Mouse (Mus musculus) midbrain, embryonic 14.5 days (tissue): ENCODE results near the gene Rrp1b. TPM values are rescaled to one million over a fixed set of nuclear protein-coding genes. Genes with fewer than 3 reads are reported as not detected.

ENCODE experiments used
- ATAC-seq: fragments of 200-750 bp; cut with Nextera tagmentation; 2 replicates; pipeline ENCODE4 v1.8.0; 2017; ENCODE audit warnings: moderate number of reproducible peaks, moderate library complexity; ENCODE audit not compliant: low FRiP score, low TSS enrichment
- DNase-seq: peaks from one replicate; pipeline ENCODE4 v3.0.0-alpha.2; 2015
- H3K27ac ChIP-seq: fragments of 300-500 bp; sonication (generic); replicated peaks from 2 replicates; pipeline ENCODE4 v1.5.1; 2014; ENCODE audit warnings: mild to moderate bottlenecking, low read depth, low read length, moderate library complexity
- H3K27me3 ChIP-seq: fragments of 300-500 bp; sonication (generic); 2 replicates; pipeline ENCODE4 v1.6.1; 2014; ENCODE audit warnings: low read length, control low read depth, mixed read lengths; ENCODE audit not compliant: control insufficient read depth, insufficient read depth
- H3K36me3 ChIP-seq: fragments of 300-500 bp; sonication (generic); 2 replicates; pipeline ENCODE4 v1.6.1; 2014; ENCODE audit warnings: low read length, control low read depth; ENCODE audit not compliant: control insufficient read depth, insufficient read depth
- H3K4me1 ChIP-seq: fragments of 300-500 bp; sonication (generic); 2 replicates; pipeline ENCODE4 v1.6.1; 2014; ENCODE audit warnings: mild to moderate bottlenecking, antibody characterized with exemption, low read length, control low read depth; ENCODE audit not compliant: control insufficient read depth, insufficient read depth
- H3K4me2 ChIP-seq: fragments of 300-500 bp; sonication (generic); 2 replicates; pipeline ENCODE4 v1.6.1; 2014; ENCODE audit warnings: mild to moderate bottlenecking, low read length, moderate library complexity
- H3K4me3 ChIP-seq: fragments of 300-500 bp; sonication (generic); replicated peaks from 2 replicates; pipeline ENCODE4 v1.5.1; 2014; ENCODE audit warnings: low read depth, low read length
- H3K9ac ChIP-seq: fragments of 300-500 bp; sonication (generic); replicated peaks from 2 replicates; pipeline ENCODE4 v1.6.1; 2014; ENCODE audit warnings: mild to moderate bottlenecking, low read length, moderate library complexity
- H3K9me3 ChIP-seq: fragments of 300-500 bp; sonication (generic); 2 replicates; pipeline ENCODE4 v1.6.1; 2016; ENCODE audit warnings: low read length, control low read depth, mixed read lengths; ENCODE audit not compliant: control insufficient read depth
- WGBS: fragments of 180-500 bp; shearing (Covaris S2); extraction: QIAGEN DNeasy Blood & Tissue Kit; methylation state at CpG from one replicate; pipeline ENCODE4 v1.1.7; 2014; 5-methylcytosine and 5-hydroxymethylcytosine counted together
- polyA plus RNA-seq: library from polyadenylated mRNA; unstranded; fragments of >200 nt; fragmentation: Nextera tagmentation; extraction: Ambion mirVana; gene quantifications from 2 replicates; pipeline ENCODE4 v1.2.1, GENCODE M21; 2014

Rrp1b gene
- polyA plus RNA-seq, 1 experiment from 2014 or later, result 38.8 TPM

- Histone ChIP-seq H3K9me3 (no peaks in the 10 kb centered on the region), H3K4me1 (no peaks in the 10 kb centered on the region), H3K36me3 (no peaks in the 10 kb centered on the region), H3K27ac (no peak overlapping the region), H3K27me3 (no peaks in the 10 kb centered on the region), H3K4me2 (no peak overlapping the region), H3K4me3 (no peak overlapping the region), H3K9ac (no peak overlapping the region)
- ATAC-seq (no peak), DNase-seq (no peak)
- WGBS, result 92% methylated on average over 3 of the region's 3 CpGs
Observed at GRCm38 (mm10) chr17:32003251-32003650, 32.6 kb upstream of the Rrp1b start.

DNA sequence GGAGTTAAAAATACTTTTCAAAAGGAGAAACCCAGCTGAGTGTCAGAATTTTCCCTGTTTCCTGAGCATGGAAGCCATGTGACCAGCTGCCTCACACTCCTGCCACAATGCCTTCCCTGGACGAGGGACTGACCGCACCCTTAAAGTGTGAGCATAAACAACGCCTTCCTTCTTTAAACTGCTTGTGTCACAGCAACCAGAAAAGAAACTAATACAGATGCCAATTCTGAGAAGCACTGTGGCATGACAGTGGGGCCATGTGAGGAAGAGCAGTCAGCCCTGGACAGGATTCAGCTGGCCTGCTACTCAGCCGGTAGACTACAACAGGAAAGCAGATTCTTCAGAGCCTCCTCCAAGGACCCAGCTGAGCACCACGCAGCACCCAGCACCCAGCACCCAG lies 29.1 kb upstream of the Rrp1b start:
- no peaks in the 10 kb centered on the region for H3K27me3 ChIP-seq
- 86% methylated on average over 5 of the region's 5 CpGs for WGBS
- H3K9ac ChIP-seq, result no peak overlapping the region
- ATAC-seq (no peak), DNase-seq (no peak)
- H3K36me3 ChIP-seq, result no peaks in the 10 kb centered on the region
- no peak overlapping the region for H3K4me3 ChIP-seq
- H3K4me1 ChIP-seq, result no peaks in the 10 kb centered on the region
- no peaks in the 10 kb centered on the region for H3K9me3 ChIP-seq
- no peak overlapping the region for H3K27ac ChIP-seq
- H3K4me2 ChIP-seq, result no peak overlapping the region

- no peaks in the 10 kb centered on the region for H3K27me3 ChIP-seq
- H3K36me3 ChIP-seq, result no peaks in the 10 kb centered on the region
- DNase-seq (no peak), ATAC-seq (no peak)
- H3K9me3 ChIP-seq, result no peaks in the 10 kb centered on the region
- H3K9ac ChIP-seq, result no peak overlapping the region
- no peak overlapping the region for H3K4me3 ChIP-seq
- 87% methylated on average over 6 of the region's 6 CpGs for WGBS
- H3K27ac ChIP-seq, result no peak overlapping the region
- no peak overlapping the region for H3K4me2 ChIP-seq
- no peaks in the 10 kb centered on the region for H3K4me1 ChIP-seq
Observed at GRCm38 (mm10) chr17:32011694-32012093, 24.2 kb upstream of the Rrp1b start.

DNA sequence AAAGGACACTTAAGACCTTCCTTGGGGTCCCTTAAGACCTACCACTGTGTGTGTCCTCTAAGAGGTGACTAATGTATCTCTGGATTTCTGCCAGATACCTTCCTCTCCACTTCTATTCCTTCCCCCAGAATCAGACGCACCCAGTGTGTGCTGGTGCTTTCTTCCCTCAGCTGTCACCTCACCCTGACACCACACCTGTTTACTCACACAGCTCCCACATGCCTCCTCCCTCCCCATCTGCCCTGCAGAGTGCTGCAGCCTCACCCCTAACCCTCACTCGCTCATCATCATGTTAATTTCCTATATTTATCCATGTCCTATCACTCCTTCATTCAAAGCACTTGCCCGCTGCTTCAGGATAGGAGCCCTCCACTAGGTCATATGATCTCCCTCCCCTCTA lies 23.6 kb upstream of the Rrp1b start:
- no peak overlapping the region for H3K4me2 ChIP-seq
- no peaks in the 10 kb centered on the region for H3K36me3 ChIP-seq
- H3K4me1 ChIP-seq, result no peaks in the 10 kb centered on the region
- 69% methylated on average over 3 of the region's 3 CpGs for WGBS
- no peaks in the 10 kb centered on the region for H3K9me3 ChIP-seq
- H3K27me3 ChIP-seq, result no peaks in the 10 kb centered on the region
- no peak overlapping the region for H3K27ac ChIP-seq
- DNase-seq (no peak), ATAC-seq (no peak)
- H3K9ac ChIP-seq, result no peak overlapping the region
- H3K4me3 ChIP-seq, result no peak overlapping the region

DNA sequence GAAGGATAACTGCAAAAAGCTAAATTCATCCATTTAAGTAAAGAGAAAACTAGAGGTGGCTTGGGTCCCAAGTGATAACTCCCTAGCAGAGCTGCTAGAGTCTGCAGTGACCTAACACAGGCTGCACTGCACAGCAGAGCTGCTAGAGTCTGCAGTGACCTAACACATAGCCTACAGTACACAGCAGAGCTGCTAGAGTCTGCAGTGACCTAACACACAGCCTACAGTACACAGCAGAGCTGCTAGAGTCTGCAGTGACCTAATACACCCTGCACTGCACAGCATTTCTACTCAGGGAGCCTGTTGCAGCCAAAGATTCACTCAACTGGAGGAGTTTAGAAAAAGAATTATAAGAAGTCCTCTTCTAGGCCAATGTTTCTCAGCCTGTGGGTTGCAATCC lies 22.2 kb upstream of the Rrp1b start:
- ATAC-seq, result no peak
- Histone ChIP-seq H3K9me3 (no peaks in the 10 kb centered on the region), H3K27ac (no peak overlapping the region), H3K36me3 (no peaks in the 10 kb centered on the region), H3K4me2 (no peak overlapping the region), H3K27me3 (no peaks in the 10 kb centered on the region), H3K4me3 (no peak overlapping the region), H3K4me1 (no peaks in the 10 kb centered on the region), H3K9ac (no peak overlapping the region)
- DNase-seq, result no peak

GRCm38 (mm10) chr17:32016481-32016880 lies 19.4 kb upstream of the Rrp1b start:
- no peak overlapping the region for H3K27ac ChIP-seq
- WGBS, result 88% methylated on average over 8 of the region's 8 CpGs

DNA sequence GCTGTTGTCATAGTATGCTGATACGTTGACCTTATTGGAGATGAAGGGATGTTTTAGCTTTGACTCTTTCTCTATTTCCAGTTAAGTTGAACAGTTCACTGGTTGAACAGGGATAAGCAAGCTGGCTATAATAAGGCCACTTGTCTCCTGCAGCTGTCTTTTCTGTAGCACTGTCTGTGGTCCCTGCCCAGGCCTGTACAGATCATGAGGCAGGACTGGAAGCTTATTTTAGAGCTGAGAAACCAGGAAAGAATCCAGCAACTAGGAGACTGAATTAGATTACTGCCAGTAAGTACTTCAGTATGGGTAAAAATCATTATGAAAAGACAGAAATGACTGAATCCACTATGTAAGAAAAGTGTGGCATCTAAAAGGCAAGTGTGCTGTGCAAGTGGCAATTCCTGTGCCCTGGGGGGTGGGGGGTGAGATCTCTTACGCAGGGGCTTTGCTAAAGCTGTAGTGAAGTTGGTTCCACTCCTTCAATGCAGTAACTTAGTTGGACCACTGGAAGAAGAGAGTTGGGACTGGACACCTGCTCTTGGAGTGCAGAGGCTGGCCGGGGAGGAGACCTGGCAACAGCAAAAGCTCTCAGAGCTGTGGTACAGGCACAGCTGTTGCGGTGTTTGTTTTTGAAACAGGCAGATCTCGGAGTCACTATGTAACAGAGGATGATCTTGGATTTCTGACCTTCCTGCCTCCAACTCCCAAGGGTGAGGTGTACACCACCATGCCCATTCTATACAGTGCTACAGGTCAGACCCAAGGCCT lies 17.6 kb upstream of the Rrp1b start:
- Histone ChIP-seq H3K27me3 (no peaks in the 10 kb centered on the region), H3K9me3 (no peaks in the 10 kb centered on the region), H3K4me2 (no peak overlapping the region), H3K4me1 (no peaks in the 10 kb centered on the region), H3K9ac (no peak overlapping the region), H3K27ac (no peak overlapping the region), H3K36me3 (no peaks in the 10 kb centered on the region), H3K4me3 (no peak overlapping the region)
- no peak for ATAC-seq
- DNase-seq, result no peak
- WGBS, result 80% methylated on average over 5 of the region's 5 CpGs

More at GRCm38 (mm10) chr17:32016481-32016880, 19.4 kb upstream of the Rrp1b start:
- no peak overlapping the region for H3K4me2 ChIP-seq
- no peak overlapping the region for H3K9ac ChIP-seq
- H3K9me3 ChIP-seq, result no peaks in the 10 kb centered on the region
- H3K4me1 ChIP-seq, result no peaks in the 10 kb centered on the region
- no peaks in the 10 kb centered on the region for H3K36me3 ChIP-seq
- ATAC-seq (no peak), DNase-seq (no peak)
- H3K27me3 ChIP-seq, result no peaks in the 10 kb centered on the region
- no peak overlapping the region for H3K4me3 ChIP-seq

DNA sequence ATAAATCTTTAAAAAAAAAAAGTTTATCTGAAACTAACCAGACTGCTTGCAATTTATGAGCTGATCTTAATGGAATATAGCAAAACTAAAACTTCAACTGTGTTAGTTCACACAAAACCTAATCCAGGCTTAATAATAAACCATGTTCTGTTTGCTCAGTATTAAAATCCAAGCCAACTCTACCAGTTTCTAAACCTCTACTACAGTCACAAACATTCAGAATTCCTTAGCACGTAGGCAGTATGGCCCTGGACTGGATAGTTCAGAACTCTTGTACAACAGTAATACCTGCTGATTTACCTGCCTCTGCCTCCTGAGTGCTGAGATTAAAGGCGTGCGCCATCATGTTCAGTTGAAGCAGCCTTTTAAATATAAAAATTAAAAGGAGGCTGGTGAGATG lies 13.9 kb upstream of the Rrp1b start:
- DNase-seq, result no peak
- Histone ChIP-seq H3K27me3 (no peaks in the 10 kb centered on the region), H3K4me2 (no peak overlapping the region), H3K4me3 (no peak overlapping the region), H3K27ac (no peak overlapping the region), H3K9ac (no peak overlapping the region), H3K9me3 (no peaks in the 10 kb centered on the region), H3K4me1 (no peaks in the 10 kb centered on the region), H3K36me3 (no peaks in the 10 kb centered on the region)
- no peak for ATAC-seq
- WGBS, result 94% methylated on average over 3 of the region's 3 CpGs

GRCm38 (mm10) chr17:32022551-32022950 lies 13.3 kb upstream of the Rrp1b start:
- Histone ChIP-seq H3K27me3 (no peaks in the 10 kb centered on the region), H3K27ac (no peak overlapping the region), H3K9ac (no peak overlapping the region), H3K36me3 (no peaks in the 10 kb centered on the region), H3K9me3 (no peaks in the 10 kb centered on the region), H3K4me2 (no peak overlapping the region), H3K4me1 (no peaks in the 10 kb centered on the region), H3K4me3 (no peak overlapping the region)
- DNase-seq, result no peak
- 81% methylated on average over 6 of the region's 6 CpGs for WGBS
- ATAC-seq, result no peak
